ENCODE assay signal across 8 mouse cellular contexts in the genomic region with DNA sequence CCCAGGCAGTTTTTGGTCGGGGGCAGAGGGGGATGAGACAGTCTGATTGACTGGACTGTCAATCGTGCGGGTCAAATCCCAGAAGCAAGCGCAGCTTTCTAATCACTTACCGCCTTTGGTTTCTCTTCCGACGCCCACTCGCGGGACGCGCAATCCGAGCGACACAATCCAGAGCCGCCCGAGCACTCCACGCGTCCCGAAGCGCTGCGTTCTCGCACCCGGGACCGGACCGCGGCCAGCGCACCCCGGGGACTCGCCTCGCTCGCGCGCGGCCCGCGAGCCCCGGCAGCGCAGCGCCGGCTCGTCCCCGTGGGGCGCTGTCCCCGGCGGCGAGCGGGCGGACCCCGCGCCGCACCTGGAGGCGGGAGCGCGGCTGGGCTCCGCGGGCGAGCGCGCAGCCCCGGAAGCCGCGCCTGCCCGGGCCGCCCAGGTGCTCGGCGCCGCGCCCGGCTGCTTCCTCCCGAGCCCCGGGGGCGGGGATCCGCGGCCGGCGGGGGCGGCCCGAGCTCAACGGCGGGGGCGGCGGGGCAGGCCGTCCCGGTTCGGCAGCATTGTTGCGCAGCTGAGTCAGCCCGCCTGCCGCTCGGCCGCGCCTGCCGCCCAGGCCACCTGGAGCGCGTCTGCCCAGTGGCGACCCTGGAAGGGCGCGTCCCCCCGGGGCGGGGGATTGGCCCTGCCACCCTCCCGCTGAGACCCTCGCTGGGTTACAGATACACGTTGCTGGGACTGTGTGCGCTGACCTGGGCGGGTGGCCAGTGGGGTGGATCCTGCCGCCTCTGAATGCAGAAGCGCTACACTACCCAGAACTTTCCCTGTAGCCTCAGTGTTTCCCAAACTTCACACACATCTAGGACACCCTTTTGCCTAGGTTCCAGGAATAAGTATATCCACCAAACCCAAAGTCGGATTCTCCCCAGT. TPM values are rescaled to one million over a fixed set of nuclear protein-coding genes. Genes with fewer than 3 reads are reported as not detected.
DNase-seq lines count a peak whose midpoint lies in the region; ATAC-seq and TF ChIP-seq lines count a peak whose summit lies in the region.

Gene Arap2, minus strand, starts transcription at position 376 of the 918 bp plus-strand sequence.

- no peak within 1 kb of the TSS for H3K27ac ChIP-seq in hindbrain, embryonic 11.5 days (ENCODE audit: low read depth, low read length)

- H3K9ac ChIP-seq in hindbrain, embryonic 11.5 days (ENCODE audit: low read depth, low read length): peak within 1 kb of the TSS; percentile 63

- H3K4me1 ChIP-seq in E14TG2a.4 (replicated peaks; ENCODE audit: low read depth, low read length): peaks cover 29% of the 10 kb centered on the region
- no peaks in the 10 kb centered on the region for H3K4me1 ChIP-seq in hindbrain, embryonic 11.5 days (replicated peaks; ENCODE audit: control insufficient read depth, insufficient read depth, low read length)

- no peaks in the 10 kb centered on the region for H3K27me3 ChIP-seq in E14TG2a.4 (ENCODE audit: insufficient read depth, low read length)
- no peaks in the 10 kb centered on the region for H3K27me3 ChIP-seq in hindbrain, embryonic 11.5 days (ENCODE audit: control insufficient read depth, insufficient read depth, low read length)

- TF ChIP-seq CTCF in E14TG2a.4 (conservative IDR thresholded peaks at IDR 0.05; ENCODE audit: low read length): no peak

- H3K4me3 ChIP-seq in E14TG2a.4 (replicated peaks; ENCODE audit: low read length): peak within 1 kb of the TSS; percentile 83
- peak within 1 kb of the TSS; percentile 61 for H3K4me3 ChIP-seq in hindbrain, embryonic 11.5 days (ENCODE audit: low read depth, low read length)

- peak within 1 kb of the TSS; percentile 83 for H3K4me2 ChIP-seq in hindbrain, embryonic 11.5 days (replicated peaks; ENCODE audit: low read depth, low read length)

- under 1% methylated on average over 60 of the region's 106 CpGs for WGBS in hindbrain, embryonic 11.5 days

- H3K36me3 ChIP-seq in E14TG2a.4 (ENCODE audit: insufficient read depth, low read length): no peaks in the 10 kb centered on the region
- no peaks in the 10 kb centered on the region for H3K36me3 ChIP-seq in hindbrain, embryonic 11.5 days (ENCODE audit: control insufficient read depth, insufficient read depth, low read length)

- peak; percentile 86 for ATAC-seq in hindbrain, embryonic 11.5 days (ENCODE audit: low FRiP score)

- H3K9me3 ChIP-seq in E14TG2a.4 (ENCODE audit: low read length): no peaks in the 10 kb centered on the region
- H3K9me3 ChIP-seq in hindbrain, embryonic 11.5 days (ENCODE audit: control insufficient read depth, low read length): no peaks in the 10 kb centered on the region

- peak; percentile 6 to 38 for DNase-seq in cerebellum, adult 18-20 months
- DNase-seq in frontal cortex, postnatal 14 days (ENCODE audit: low spot score in 2 of 2): peak; percentile 22 to 24
- peak; percentile 49 for DNase-seq in hindbrain, embryonic 11.5 days (ENCODE audit: low spot score)
- DNase-seq in layer of hippocampus, postnatal 14 days (ENCODE audit: low spot score in 2 of 2): peak in 1 of 2 experiments; percentile 46
- DNase-seq in lung, postnatal 14 days: peak; percentile 81
- DNase-seq in ovary, postnatal 14 days (ENCODE audit: low spot score): peak; percentile 47
- DNase-seq in thymus, postnatal 14 days: peak; percentile 88

RNA-seq across cellular contexts. Expression of gene Arap2, which starts in this region (rescaled TPM):
- polyA plus RNA-seq in hindbrain, embryonic 11.5 days (2014; fragmentation: Nextera tagmentation; extraction: Ambion mirVana): 1.3 and 2.2 TPM in 2 replicates
- total RNA-seq in layer of hippocampus, postnatal 14 days (2021): 10 to 100 TPM; 37.8 to 46.5 TPM
